Mouse (Mus musculus) C2C12 (cell line): ENCODE measurements around the gene Acot11.

Experiments used
- CEBPB ChIP-seq: IDR thresholded peaks from one replicate; pipeline ENCODE4 v1.6.1; 2011; ENCODE audit warnings: low read depth, mild to moderate bottlenecking, control low read depth, moderate library complexity
- CTCF ChIP-seq: IDR thresholded peaks from one replicate; pipeline ENCODE4 v1.5.1; 2011; ENCODE audit not compliant: control insufficient read depth, insufficient read depth, insufficient read length
- FOSL1 ChIP-seq: IDR thresholded peaks from one replicate; pipeline ENCODE4 v1.8.0; 2011; ENCODE audit warnings: mild to moderate bottlenecking, low read length; ENCODE audit not compliant: poor library complexity, insufficient read depth, severe bottlenecking
- MAX ChIP-seq: IDR thresholded peaks from one replicate; pipeline ENCODE4 v1.6.1; 2011; ENCODE audit warnings: mild to moderate bottlenecking, control low read depth
- MYOD1 ChIP-seq: IDR thresholded peaks from one replicate; pipeline ENCODE4 v1.6.1; 2011; ENCODE audit warnings: low read depth; ENCODE audit not compliant: control insufficient read depth, insufficient read length
- MYOG ChIP-seq: IDR thresholded peaks from one replicate; pipeline ENCODE4 v1.6.1; 2011; ENCODE audit not compliant: control insufficient read depth, insufficient read length; ENCODE audit errors: extremely low read depth
- USF1 ChIP-seq: IDR thresholded peaks from one replicate; pipeline ENCODE4 v1.6.1; 2011; ENCODE audit warnings: low read depth, mild to moderate bottlenecking, control low read depth, moderate library complexity

DNA sequence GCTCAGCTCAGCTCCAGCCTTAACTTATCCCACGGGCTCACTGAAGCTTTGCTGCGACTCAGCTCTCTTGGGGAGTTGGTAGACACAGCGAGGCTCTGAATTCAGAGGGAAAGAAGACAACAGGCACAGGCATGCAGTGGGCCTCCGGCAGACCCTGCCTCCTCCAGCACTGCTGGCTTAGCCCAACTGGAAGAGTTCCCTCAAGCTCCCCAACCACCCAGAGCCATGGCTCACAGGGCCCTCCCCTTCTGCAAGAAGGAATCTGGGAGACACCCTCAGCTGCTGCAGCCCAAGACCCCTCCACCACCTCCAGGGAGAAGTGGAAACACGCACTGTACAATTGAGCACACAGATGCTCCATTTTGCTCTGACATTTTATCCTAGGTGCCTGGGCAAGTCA is 20.4 kb upstream of the Acot11 start:
- no peak for TF ChIP-seq CTCF
- TF ChIP-seq MAX, result no peak
- no peak for TF ChIP-seq USF1
- no peak for TF ChIP-seq MYOG
- TF ChIP-seq MYOD1, result no peak
- no peak for TF ChIP-seq FOSL1
- TF ChIP-seq CEBPB, result no peak
